Mouse (Mus musculus) liver, embryonic 13.5 days (tissue): Measurements from ENCODE around the gene Parpbp. TPM values are rescaled to one million over a fixed set of nuclear protein-coding genes. Genes with fewer than 3 reads are reported as not detected.

Experiments
- ATAC-seq: fragments of 200-750 bp; cut with Nextera tagmentation; 2 replicates; pipeline ENCODE4 v1.8.0; 2017; ENCODE audit warnings: low read depth, mild to moderate bottlenecking, moderate number of reproducible peaks, moderate library complexity
- DNase-seq: peaks from one replicate; pipeline ENCODE4 v3.0.0; 2022
- H3K27ac ChIP-seq: fragments of 300-500 bp; sonication (generic); 2 replicates; pipeline ENCODE4 v1.5.1; 2015; ENCODE audit warnings: moderate library complexity, mild to moderate bottlenecking, inconsistent platforms
- H3K27me3 ChIP-seq: fragments of 300-500 bp; sonication (generic); 2 replicates; pipeline ENCODE4 v1.6.1; 2015; ENCODE audit warnings: mild to moderate bottlenecking, inconsistent platforms
- H3K36me3 ChIP-seq: fragments of 300-500 bp; sonication (generic); 2 replicates; pipeline ENCODE4 v1.6.1; 2015; ENCODE audit warnings: mild to moderate bottlenecking, inconsistent platforms
- H3K4me1 ChIP-seq: fragments of 300-500 bp; sonication (generic); replicated peaks from 2 replicates; pipeline ENCODE4 v1.6.1; 2015; ENCODE audit warnings: inconsistent platforms
- H3K4me2 ChIP-seq: fragments of 300-500 bp; sonication (generic); 2 replicates; pipeline ENCODE4 v1.6.1; 2015; ENCODE audit warnings: inconsistent platforms, mild to moderate bottlenecking, moderate library complexity
- H3K4me3 ChIP-seq: fragments of 300-500 bp; sonication (generic); replicated peaks from 2 replicates; pipeline ENCODE4 v1.5.1; 2015; ENCODE audit warnings: mild to moderate bottlenecking, inconsistent platforms
- H3K9ac ChIP-seq: fragments of 300-500 bp; sonication (generic); 2 replicates; pipeline ENCODE4 v1.6.1; 2015; ENCODE audit warnings: mild to moderate bottlenecking, inconsistent platforms
- H3K9me3 ChIP-seq: fragments of 300-500 bp; sonication (generic); replicated peaks from 2 replicates; pipeline ENCODE4 v1.6.1; 2016; ENCODE audit warnings: inconsistent platforms
- WGBS: fragments of 180-500 bp; shearing (Covaris S2); methylation state at CpG from one replicate; pipeline ENCODE4 v1.1.7; 2015; ENCODE audit not compliant: insufficient replicate concordance; 5-methylcytosine and 5-hydroxymethylcytosine counted together
- polyA plus RNA-seq: library from polyadenylated mRNA; unstranded; fragments of >200 nt; fragmentation: Nextera tagmentation; extraction: Ambion mirVana; gene quantifications from 2 replicates; pipeline ENCODE4 v1.2.1, GENCODE M21; 2015

Parpbp gene
- polyA plus RNA-seq, 1 experiment from 2014 or later, result 13.4 TPM

GRCm38 (mm10) chr10:88106169-88106568 is 40.6 kb downstream of the Parpbp start:
- no peaks in the 10 kb centered on the region for H3K27me3 ChIP-seq
- no peak overlapping the region for H3K9ac ChIP-seq
- ATAC-seq, result no peak
- H3K27ac ChIP-seq, result no peak overlapping the region
- no peaks in the 10 kb centered on the region for H3K9me3 ChIP-seq
- no peak overlapping the region for H3K4me3 ChIP-seq
- no peak for DNase-seq
- WGBS, result 87% methylated on average over 2 of the region's 2 CpGs
- H3K4me2 ChIP-seq, result no peak overlapping the region
- H3K4me1 ChIP-seq, result no peaks in the 10 kb centered on the region
- peaks cover 12% of the 10 kb centered on the region for H3K36me3 ChIP-seq

GRCm38 (mm10) chr10:88090772-88091171 is 56.0 kb downstream of the Parpbp start, which contains the start of gene Pmch:
Pmch (plus strand) TSS chr10:88091072.
- no peak within 1 kb of the TSS for H3K4me2 ChIP-seq
- H3K4me3 ChIP-seq, result no peak within 1 kb of the TSS
- ATAC-seq (no peak), DNase-seq (no peak)
- no peak within 1 kb of the TSS for H3K27ac ChIP-seq
- no peaks in the 10 kb centered on the region for H3K27me3 ChIP-seq
- H3K36me3 ChIP-seq, result peaks cover 28% of the 10 kb centered on the region
- H3K9ac ChIP-seq, result no peak within 1 kb of the TSS
- H3K9me3 ChIP-seq, result no peaks in the 10 kb centered on the region
- H3K4me1 ChIP-seq, result no peaks in the 10 kb centered on the region
- 69% methylated on average over 5 of the region's 5 CpGs for WGBS

- H3K4me3 ChIP-seq, result no peak overlapping the region
- no peak for ATAC-seq
- no peak for DNase-seq
- H3K9ac ChIP-seq, result no peak overlapping the region
- H3K36me3 ChIP-seq, result no peaks in the 10 kb centered on the region
- no peak overlapping the region for H3K27ac ChIP-seq
- H3K4me2 ChIP-seq, result no peak overlapping the region
- H3K4me1 ChIP-seq, result no peaks in the 10 kb centered on the region
- 64% methylated on average over 3 of the region's 3 CpGs for WGBS
- H3K9me3 ChIP-seq, result no peaks in the 10 kb centered on the region
- H3K27me3 ChIP-seq, result no peaks in the 10 kb centered on the region
These were observed 79.4 kb downstream of the Parpbp start for GRCm38 (mm10) chr10:88067377-88067776.

GRCm38 (mm10) chr10:88064872-88065271 is 81.9 kb downstream of the Parpbp start:
- WGBS, result 28% methylated on average over 2 of the region's 2 CpGs
- DNase-seq, result no peak
- H3K27me3 ChIP-seq, result no peaks in the 10 kb centered on the region
- no peaks in the 10 kb centered on the region for H3K4me1 ChIP-seq
- ATAC-seq, result no peak
- no peaks in the 10 kb centered on the region for H3K36me3 ChIP-seq
- H3K27ac ChIP-seq, result no peak overlapping the region
- no peak overlapping the region for H3K9ac ChIP-seq
- no peak overlapping the region for H3K4me2 ChIP-seq
- H3K4me3 ChIP-seq, result no peak overlapping the region
- H3K9me3 ChIP-seq, result no peaks in the 10 kb centered on the region

- DNase-seq (no peak), ATAC-seq (no peak)
- Histone ChIP-seq H3K36me3 (no peaks in the 10 kb centered on the region), H3K27me3 (no peaks in the 10 kb centered on the region), H3K4me1 (no peaks in the 10 kb centered on the region), H3K4me3 (no peak overlapping the region), H3K27ac (no peak overlapping the region), H3K9me3 (no peaks in the 10 kb centered on the region), H3K4me2 (no peak overlapping the region), H3K9ac (no peak overlapping the region)
- WGBS, result 69% methylated on average over 4 of the region's 4 CpGs
These were observed 83.3 kb downstream of the Parpbp start for GRCm38 (mm10) chr10:88063436-88063835.

DNA sequence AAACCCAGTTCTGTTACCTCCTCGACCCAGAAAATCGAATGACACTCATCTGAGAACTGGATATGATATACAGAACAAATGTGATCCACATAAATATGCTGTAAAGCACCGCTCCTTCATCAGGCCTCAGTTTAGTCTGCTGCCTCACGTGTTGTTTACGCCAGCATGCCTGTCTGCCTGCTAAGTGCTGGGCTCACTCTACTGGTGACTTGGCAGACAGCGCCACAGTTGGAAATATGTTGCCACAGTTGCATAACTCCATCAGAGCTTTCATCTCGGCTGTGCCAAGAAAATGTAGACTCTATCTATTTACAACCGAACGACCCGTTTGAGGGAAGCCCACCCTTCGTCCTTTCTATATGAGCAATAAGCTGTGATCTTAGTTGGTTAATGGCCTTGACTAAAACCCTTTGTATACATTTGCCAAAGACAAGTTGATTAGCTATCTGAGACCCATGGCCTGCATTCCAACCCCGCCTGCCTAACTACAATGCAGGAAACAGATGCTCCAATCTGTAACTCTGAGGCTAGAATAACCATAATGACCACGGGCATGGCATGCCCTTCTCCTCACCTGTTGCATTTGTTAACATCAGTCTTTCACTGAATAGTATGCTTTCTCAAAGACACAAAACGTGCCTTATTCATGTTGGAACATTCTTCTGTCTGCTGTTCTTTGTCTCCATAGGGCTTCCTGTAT is 89.6 kb downstream of the Parpbp start:
- H3K27ac ChIP-seq, result no peak overlapping the region
- H3K9me3 ChIP-seq, result no peaks in the 10 kb centered on the region
- H3K36me3 ChIP-seq, result no peaks in the 10 kb centered on the region
- DNase-seq, result no peak
- H3K9ac ChIP-seq, result no peak overlapping the region
- no peak for ATAC-seq
- H3K4me3 ChIP-seq, result no peak overlapping the region
- 54% methylated on average over 14 of the region's 14 CpGs for WGBS
- no peaks in the 10 kb centered on the region for H3K4me1 ChIP-seq
- no peak overlapping the region for H3K4me2 ChIP-seq
- H3K27me3 ChIP-seq, result no peaks in the 10 kb centered on the region

GRCm38 (mm10) chr10:88054233-88054985 is 92.3 kb downstream of the Parpbp start:
- no peak for DNase-seq
- Histone ChIP-seq H3K4me3 (no peak overlapping the region), H3K4me1 (no peaks in the 10 kb centered on the region), H3K27ac (no peak overlapping the region), H3K36me3 (no peaks in the 10 kb centered on the region), H3K4me2 (no peak overlapping the region), H3K9me3 (no peaks in the 10 kb centered on the region), H3K27me3 (no peaks in the 10 kb centered on the region), H3K9ac (no peak overlapping the region)
- ATAC-seq, result no peak
- 48% methylated on average over 14 of the region's 14 CpGs for WGBS

- no peak overlapping the region for H3K27ac ChIP-seq
- ATAC-seq (no peak), DNase-seq (no peak)
- 65% methylated on average over 11 of the region's 11 CpGs for WGBS
- H3K4me1 ChIP-seq, result no peaks in the 10 kb centered on the region
- H3K9ac ChIP-seq, result no peak overlapping the region
- H3K4me3 ChIP-seq, result no peak overlapping the region
- H3K9me3 ChIP-seq, result no peaks in the 10 kb centered on the region
- H3K4me2 ChIP-seq, result no peak overlapping the region
- no peaks in the 10 kb centered on the region for H3K27me3 ChIP-seq
- no peaks in the 10 kb centered on the region for H3K36me3 ChIP-seq
These were observed 100.5 kb downstream of the Parpbp start for GRCm38 (mm10) chr10:88046098-88046771.

DNA sequence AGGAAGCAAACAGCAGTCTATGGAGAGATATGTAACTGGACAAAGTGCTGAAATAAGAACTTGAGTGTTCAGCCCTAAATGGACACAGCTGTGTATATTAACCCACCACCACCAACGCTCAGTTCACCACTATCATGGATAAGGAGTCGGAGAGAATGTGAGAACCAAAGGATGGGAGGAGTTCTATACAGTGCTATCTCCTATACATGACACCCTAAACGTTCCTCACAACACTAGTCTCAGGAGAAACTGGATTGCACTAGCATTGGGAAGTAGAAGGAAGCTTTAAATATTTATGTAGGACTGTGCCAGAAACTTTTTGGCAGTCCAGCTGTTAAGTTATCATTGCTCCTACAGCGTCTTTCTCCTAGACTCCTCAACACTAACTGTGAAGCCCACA is 102.4 kb downstream of the Parpbp start:
- H3K27ac ChIP-seq, result no peak overlapping the region
- H3K9me3 ChIP-seq, result no peaks in the 10 kb centered on the region
- ATAC-seq (no peak), DNase-seq (no peak)
- no peaks in the 10 kb centered on the region for H3K36me3 ChIP-seq
- H3K4me3 ChIP-seq, result no peak overlapping the region
- 68% methylated on average over 4 of the region's 4 CpGs for WGBS
- no peak overlapping the region for H3K9ac ChIP-seq
- H3K4me1 ChIP-seq, result no peaks in the 10 kb centered on the region
- H3K27me3 ChIP-seq, result no peaks in the 10 kb centered on the region
- no peak overlapping the region for H3K4me2 ChIP-seq
